Mouse (Mus musculus): ENCODE measurements around the gene Tubb3.

DNA sequence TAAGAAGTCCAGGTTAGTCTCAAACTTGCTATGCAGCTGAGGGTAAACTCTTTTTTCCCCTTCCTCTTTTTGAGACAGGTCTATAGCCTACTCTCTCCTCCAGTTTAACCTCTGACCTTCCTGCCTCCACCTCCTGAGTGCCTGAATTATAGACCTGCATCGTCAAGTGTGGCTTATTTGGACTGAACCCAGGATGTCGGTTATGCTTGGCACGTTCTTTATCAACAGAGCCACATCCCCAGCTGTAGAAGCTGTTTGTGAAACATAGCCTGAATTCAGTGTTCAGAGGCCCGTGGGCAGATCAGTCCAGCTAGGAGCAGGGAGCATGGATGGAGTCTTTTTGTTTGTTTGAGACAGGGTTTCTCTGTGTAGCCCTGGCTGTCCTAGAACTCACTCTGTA, 40.9 kb downstream of the Tubb3 start:
- no peak for TF ChIP-seq POLR2A (IDR thresholded peaks at IDR 0.05; ENCODE audit: borderline replicate concordance, extremely low read depth, insufficient read depth, insufficient read length, poor library complexity, severe bottlenecking)
- TF ChIP-seq CTCF (IDR thresholded peaks at IDR 0.05; ENCODE audit: borderline replicate concordance, extremely low read depth, insufficient read depth, insufficient read length), result no peak
